Mouse (Mus musculus): ENCODE data around the gene Sfxn5. TPM values are rescaled to one million over a fixed set of nuclear protein-coding genes. Genes with fewer than 3 reads are reported as not detected.

Sfxn5 gene
- polyA plus RNA-seq, 2 experiments: 5.8 to 6.6 TPM

- TF ChIP-seq POLR2A (IDR thresholded peaks at IDR 0.05; ENCODE audit: borderline replicate concordance, extremely low read depth, insufficient read depth, insufficient read length): no peak
Observed at GRCm38 (mm10) chr6:85356682-85357465, 23.7 kb upstream of the Sfxn5 start.

GRCm38 (mm10) chr6:85355753-85356152 lies 22.5 kb upstream of the Sfxn5 start:
- H3K4me3 ChIP-seq (replicated peaks; ENCODE audit: low read length): no peak overlapping the region
- H3K27me3 ChIP-seq (ENCODE audit: control insufficient read depth, insufficient read depth, low read length): no peaks in the 10 kb centered on the region
- TF ChIP-seq POLR2A (IDR thresholded peaks at IDR 0.05; ENCODE audit: borderline replicate concordance, extremely low read depth, insufficient read depth, insufficient read length): no peak
- no peak overlapping the region for H3K4me2 ChIP-seq (replicated peaks; ENCODE audit: low read depth, low read length, severe bottlenecking)
- H3K9me3 ChIP-seq (ENCODE audit: control insufficient read depth, low read length): no peaks in the 10 kb centered on the region
- no peak for ATAC-seq (ENCODE audit: low FRiP score, low read depth)
- H3K9ac ChIP-seq (ENCODE audit: low read depth, low read length, severe bottlenecking): no peak overlapping the region
- DNase-seq (ENCODE audit: low spot score): no peak
- 90% methylated on average over 2 of the region's 2 CpGs for WGBS
- H3K27ac ChIP-seq (replicated peaks; ENCODE audit: low read depth, low read length): no peak overlapping the region
- H3K4me1 ChIP-seq (ENCODE audit: control insufficient read depth, insufficient read depth, low read length): no peaks in the 10 kb centered on the region
- no peaks in the 10 kb centered on the region for H3K36me3 ChIP-seq (ENCODE audit: control insufficient read depth, insufficient read depth, low read length)

More at GRCm38 (mm10) chr6:85356682-85357465, 23.7 kb upstream of the Sfxn5 start:
- Histone ChIP-seq H3K27ac (replicated peaks; ENCODE audit: low read depth, low read length) (no peak overlapping the region), H3K4me1 (ENCODE audit: control insufficient read depth, insufficient read depth, low read length) (no peaks in the 10 kb centered on the region), H3K4me3 (replicated peaks; ENCODE audit: low read length) (no peak overlapping the region), H3K9ac (ENCODE audit: low read depth, low read length, severe bottlenecking) (no peak overlapping the region), H3K27me3 (ENCODE audit: control insufficient read depth, insufficient read depth, low read length) (no peaks in the 10 kb centered on the region), H3K9me3 (ENCODE audit: control insufficient read depth, low read length) (no peaks in the 10 kb centered on the region), H3K4me2 (replicated peaks; ENCODE audit: low read depth, low read length, severe bottlenecking) (no peak overlapping the region), H3K36me3 (ENCODE audit: control insufficient read depth, insufficient read depth, low read length) (no peaks in the 10 kb centered on the region)
- DNase-seq (ENCODE audit: low spot score) (no peak), ATAC-seq (ENCODE audit: low FRiP score, low read depth) (no peak)
- WGBS: 72% methylated on average over 4 of the region's 4 CpGs

DNA sequence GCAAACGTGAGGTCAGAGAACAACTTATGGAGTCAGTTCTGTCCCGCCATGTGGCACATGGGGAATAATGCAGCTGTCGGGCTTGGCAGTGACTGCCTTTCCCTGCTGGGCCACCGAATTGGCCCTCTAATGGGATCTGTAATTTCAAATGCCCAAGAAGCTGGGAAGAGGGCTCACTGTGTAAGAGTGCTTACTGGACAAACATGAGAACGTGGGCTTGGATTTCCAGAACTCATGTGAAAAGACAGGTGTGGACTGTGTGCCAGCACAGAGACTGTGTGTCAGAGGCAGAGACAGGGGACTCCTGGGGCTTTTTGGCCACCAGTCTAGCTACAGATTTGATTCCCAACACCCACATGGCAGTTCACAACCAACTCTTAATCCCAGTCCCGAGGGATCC lies 21.5 kb upstream of the Sfxn5 start:
- Histone ChIP-seq H3K27ac (replicated peaks; ENCODE audit: low read depth, low read length) (no peak overlapping the region), H3K36me3 (ENCODE audit: control insufficient read depth, insufficient read depth, low read length) (no peaks in the 10 kb centered on the region), H3K4me2 (replicated peaks; ENCODE audit: low read depth, low read length, severe bottlenecking) (no peak overlapping the region), H3K27me3 (ENCODE audit: control insufficient read depth, insufficient read depth, low read length) (no peaks in the 10 kb centered on the region), H3K9me3 (ENCODE audit: control insufficient read depth, low read length) (no peaks in the 10 kb centered on the region), H3K4me1 (ENCODE audit: control insufficient read depth, insufficient read depth, low read length) (no peaks in the 10 kb centered on the region), H3K9ac (ENCODE audit: low read depth, low read length, severe bottlenecking) (no peak overlapping the region), H3K4me3 (replicated peaks; ENCODE audit: low read length) (no peak overlapping the region)
- DNase-seq (ENCODE audit: low spot score) (no peak), ATAC-seq (ENCODE audit: low FRiP score, low read depth) (no peak)
- TF ChIP-seq POLR2A (IDR thresholded peaks at IDR 0.05; ENCODE audit: borderline replicate concordance, extremely low read depth, insufficient read depth, insufficient read length): no peak
- WGBS: 64% methylated on average over 6 of the region's 6 CpGs

- Histone ChIP-seq H3K4me2 (replicated peaks; ENCODE audit: low read depth, low read length, severe bottlenecking) (no peak overlapping the region), H3K36me3 (ENCODE audit: control insufficient read depth, insufficient read depth, low read length) (peaks cover 2% of the 10 kb centered on the region), H3K4me1 (ENCODE audit: control insufficient read depth, insufficient read depth, low read length) (no peaks in the 10 kb centered on the region), H3K9me3 (ENCODE audit: control insufficient read depth, low read length) (no peaks in the 10 kb centered on the region), H3K27me3 (ENCODE audit: control insufficient read depth, insufficient read depth, low read length) (no peaks in the 10 kb centered on the region), H3K27ac (replicated peaks; ENCODE audit: low read depth, low read length) (no peak overlapping the region), H3K4me3 (replicated peaks; ENCODE audit: low read length) (no peak overlapping the region), H3K9ac (ENCODE audit: low read depth, low read length, severe bottlenecking) (no peak overlapping the region)
- 59% methylated on average over 3 of the region's 3 CpGs for WGBS
- no peak for ATAC-seq (ENCODE audit: low FRiP score, low read depth)
- no peak for TF ChIP-seq POLR2A (IDR thresholded peaks at IDR 0.05; ENCODE audit: borderline replicate concordance, extremely low read depth, insufficient read depth, insufficient read length)
- no peak for DNase-seq (ENCODE audit: low spot score)
Observed at GRCm38 (mm10) chr6:85353706-85354105, 20.5 kb upstream of the Sfxn5 start.

DNA sequence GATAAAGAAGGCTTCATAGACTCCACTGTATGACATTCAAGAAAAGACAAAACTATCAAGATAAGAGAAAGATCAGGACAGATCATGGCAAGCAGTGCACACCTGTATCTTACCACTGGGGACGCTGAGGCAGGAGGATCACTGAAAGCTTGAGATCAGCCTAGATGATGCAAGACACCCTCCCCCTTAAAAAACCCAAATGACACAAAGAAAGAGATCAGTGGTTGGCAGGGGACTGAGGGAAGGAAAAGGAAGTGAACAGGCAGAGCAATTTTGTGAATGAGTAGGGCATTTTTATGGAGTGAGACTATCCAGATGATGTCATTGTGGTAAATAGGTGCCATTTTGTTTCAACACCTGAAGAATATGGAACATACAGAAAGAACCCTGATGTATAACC lies 16.9 kb upstream of the Sfxn5 start:
- DNase-seq (ENCODE audit: low spot score) (no peak), ATAC-seq (ENCODE audit: low FRiP score, low read depth) (no peak)
- Histone ChIP-seq H3K4me3 (replicated peaks; ENCODE audit: low read length) (no peak overlapping the region), H3K9ac (ENCODE audit: low read depth, low read length, severe bottlenecking) (no peak overlapping the region), H3K4me2 (replicated peaks; ENCODE audit: low read depth, low read length, severe bottlenecking) (no peak overlapping the region), H3K27ac (replicated peaks; ENCODE audit: low read depth, low read length) (no peak overlapping the region), H3K36me3 (ENCODE audit: control insufficient read depth, insufficient read depth, low read length) (peaks cover 21% of the 10 kb centered on the region), H3K27me3 (ENCODE audit: control insufficient read depth, insufficient read depth, low read length) (no peaks in the 10 kb centered on the region), H3K4me1 (ENCODE audit: control insufficient read depth, insufficient read depth, low read length) (no peaks in the 10 kb centered on the region), H3K9me3 (ENCODE audit: control insufficient read depth, low read length) (no peaks in the 10 kb centered on the region)
- no peak for TF ChIP-seq POLR2A (IDR thresholded peaks at IDR 0.05; ENCODE audit: borderline replicate concordance, extremely low read depth, insufficient read depth, insufficient read length)
- WGBS: 88% methylated on average over 1 of the region's 1 CpGs
